Mouse (Mus musculus) neural tube, embryonic 14.5 days (tissue): ENCODE results near the gene Pfdn2. TPM values are rescaled to one million over a fixed set of nuclear protein-coding genes. Genes with fewer than 3 reads are reported as not detected.

Experiments used
- ATAC-seq: fragments of 200-750 bp; cut with Nextera tagmentation; 2 replicates; pipeline ENCODE4 v1.8.0; 2017; ENCODE audit warnings: low read depth, mild to moderate bottlenecking, moderate TSS enrichment, moderate library complexity
- H3K27ac ChIP-seq: fragments of 300-500 bp; sonication (generic); 2 replicates; pipeline ENCODE4 v1.5.1; 2014; ENCODE audit warnings: low read depth, mild to moderate bottlenecking, control low read depth, low read length, moderate library complexity, mixed read lengths
- H3K27me3 ChIP-seq: fragments of 300-500 bp; sonication (generic); 2 replicates; pipeline ENCODE4 v1.6.1; 2014; ENCODE audit warnings: low read length; ENCODE audit not compliant: control insufficient read depth, insufficient read depth
- H3K36me3 ChIP-seq: fragments of 300-500 bp; sonication (generic); 2 replicates; pipeline ENCODE4 v1.6.1; 2014; ENCODE audit warnings: low read length, mixed read lengths; ENCODE audit not compliant: control insufficient read depth, insufficient read depth
- H3K4me1 ChIP-seq: fragments of 300-500 bp; sonication (generic); 2 replicates; pipeline ENCODE4 v1.6.1; 2014; ENCODE audit warnings: low read length; ENCODE audit not compliant: control insufficient read depth, insufficient read depth
- H3K4me2 ChIP-seq: fragments of 300-500 bp; sonication (generic); 2 replicates; pipeline ENCODE4 v1.6.1; 2014; ENCODE audit warnings: mild to moderate bottlenecking, low read depth, low read length, control low read depth
- H3K4me3 ChIP-seq: fragments of 300-500 bp; sonication (generic); 2 replicates; pipeline ENCODE4 v1.5.1; 2014; ENCODE audit warnings: low read depth, low read length, control low read depth, mixed read lengths
- H3K9ac ChIP-seq: fragments of 300-500 bp; sonication (generic); replicated peaks from 2 replicates; pipeline ENCODE4 v1.6.1; 2014; ENCODE audit warnings: low read depth, mild to moderate bottlenecking, control low read depth, low read length, mixed read lengths
- H3K9me3 ChIP-seq: fragments of 300-500 bp; sonication (generic); 2 replicates; pipeline ENCODE4 v1.6.1; 2016; ENCODE audit warnings: low read length; ENCODE audit not compliant: control insufficient read depth
- WGBS: fragments of 180-500 bp; shearing (Covaris S2); extraction: QIAGEN DNeasy Blood & Tissue Kit; methylation state at CpG from one replicate; pipeline ENCODE4 v1.1.7; 2014; 5-methylcytosine and 5-hydroxymethylcytosine counted together
- polyA plus RNA-seq: library from polyadenylated mRNA; unstranded; fragments of >200 nt; fragmentation: Nextera tagmentation; extraction: Ambion mirVana; gene quantifications from 2 replicates; pipeline ENCODE4 v1.2.1, GENCODE M21; 2014

Pfdn2 gene
- polyA plus RNA-seq, 1 experiment from 2014 or later, result 67.6 TPM

DNA sequence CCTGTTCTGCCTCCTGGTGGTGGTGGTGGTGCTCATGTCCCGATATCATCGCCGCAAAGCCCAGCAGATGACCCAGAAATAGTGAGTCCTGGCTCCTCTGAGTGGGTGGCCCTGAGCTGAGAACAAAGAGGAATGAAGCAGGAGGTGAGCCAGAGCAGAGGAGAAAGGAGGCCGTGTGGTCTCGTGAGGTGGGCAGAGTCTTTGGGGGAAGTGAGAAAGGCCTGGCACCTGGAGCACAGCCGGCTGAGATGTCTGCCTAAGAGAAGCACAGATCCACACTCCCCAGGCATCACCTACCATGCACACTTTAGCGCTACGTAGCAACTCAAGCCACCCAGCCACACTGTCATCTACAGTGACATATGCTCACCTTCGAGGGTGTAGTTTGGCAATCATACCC lies 39.7 kb downstream of the Pfdn2 start:
- Histone ChIP-seq H3K9me3 (no peaks in the 10 kb centered on the region), H3K4me1 (0 out of 2 replicates have a peak, but pooled peaks cover 2% of the 10 kb centered on the region), H3K4me3 (no peak overlapping the region), H3K36me3 (no peaks in the 10 kb centered on the region), H3K27ac (no peak overlapping the region), H3K27me3 (no peaks in the 10 kb centered on the region), H3K4me2 (no peak overlapping the region), H3K9ac (no peak overlapping the region)
- no peak for ATAC-seq
- 70% methylated on average over 9 of the region's 9 CpGs for WGBS

DNA sequence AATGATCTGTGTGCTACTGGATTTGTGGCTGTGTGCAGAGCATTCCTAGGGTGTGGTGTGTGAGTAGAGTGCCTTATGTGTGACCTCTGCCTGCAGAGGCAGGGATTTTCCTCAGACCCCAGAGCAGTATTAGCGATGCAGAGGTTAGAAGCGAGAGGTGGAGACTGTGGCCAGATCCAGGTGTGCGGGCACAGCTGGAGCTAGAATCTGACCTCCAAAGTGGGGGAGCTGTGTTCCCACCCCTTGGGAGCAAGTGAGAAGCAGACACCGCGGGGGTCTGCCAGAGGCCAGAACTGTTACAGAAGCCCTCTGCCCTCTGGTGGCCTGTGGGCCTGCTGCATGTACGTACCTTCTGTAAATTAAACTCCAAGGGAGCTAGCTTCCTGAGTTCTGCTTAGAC lies 41.6 kb downstream of the Pfdn2 start:
- Histone ChIP-seq H3K36me3 (no peaks in the 10 kb centered on the region), H3K27ac (no peak overlapping the region), H3K4me2 (no peak overlapping the region), H3K4me3 (no peak overlapping the region), H3K9me3 (no peaks in the 10 kb centered on the region), H3K9ac (no peak overlapping the region), H3K27me3 (no peaks in the 10 kb centered on the region), H3K4me1 (no peaks in the 10 kb centered on the region)
- no peak for ATAC-seq
- WGBS, result 19% methylated on average over 6 of the region's 6 CpGs

DNA sequence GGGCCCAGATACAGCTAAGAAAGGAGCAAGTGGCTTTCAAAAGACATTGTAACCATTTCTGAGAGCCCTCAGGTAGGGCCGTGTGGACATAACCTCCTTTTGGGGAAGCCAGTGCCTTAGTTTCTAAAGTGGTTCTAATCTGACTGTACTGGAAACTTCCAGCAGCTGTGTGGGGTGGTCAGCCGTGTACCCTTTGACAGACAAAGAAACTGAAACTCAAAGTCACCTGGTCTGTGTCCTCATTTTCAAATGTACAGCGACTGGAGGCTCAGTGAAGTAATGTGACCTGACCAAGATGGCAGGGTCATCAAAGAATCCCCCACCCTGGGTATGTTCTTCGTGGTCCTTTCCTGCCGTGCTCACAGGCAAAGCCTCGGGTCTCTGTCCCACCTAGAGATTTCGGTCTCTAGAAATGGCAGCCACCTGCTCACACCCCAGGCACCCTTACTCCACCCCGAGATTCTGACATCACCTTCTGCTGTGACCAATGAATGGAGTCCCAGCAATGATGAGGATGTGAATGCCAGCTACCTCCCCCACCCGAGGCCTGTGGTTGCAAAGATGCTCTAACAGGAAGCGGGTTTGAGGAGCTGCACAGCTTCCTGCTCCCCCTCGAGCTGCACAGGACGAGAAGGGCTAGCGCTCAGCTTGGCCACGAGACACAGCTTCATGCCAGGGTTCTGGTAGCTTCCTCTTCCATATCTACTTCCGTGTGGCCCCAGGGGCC lies 43.1 kb downstream of the Pfdn2 start, which contains the start of gene Arhgap30:
TSS of gene Arhgap30 (plus strand) at position 579 of the 727 bp plus-strand sequence.
- H3K4me3 ChIP-seq, result no peak within 1 kb of the TSS
- no peak for ATAC-seq
- 86% methylated on average over 15 of the region's 15 CpGs for WGBS
- no peaks in the 10 kb centered on the region for H3K36me3 ChIP-seq
- no peaks in the 10 kb centered on the region for H3K4me1 ChIP-seq
- no peak within 1 kb of the TSS for H3K9ac ChIP-seq
- H3K9me3 ChIP-seq, result no peaks in the 10 kb centered on the region
- H3K27me3 ChIP-seq, result no peaks in the 10 kb centered on the region
- no peak within 1 kb of the TSS for H3K4me2 ChIP-seq
- no peak within 1 kb of the TSS for H3K27ac ChIP-seq

DNA sequence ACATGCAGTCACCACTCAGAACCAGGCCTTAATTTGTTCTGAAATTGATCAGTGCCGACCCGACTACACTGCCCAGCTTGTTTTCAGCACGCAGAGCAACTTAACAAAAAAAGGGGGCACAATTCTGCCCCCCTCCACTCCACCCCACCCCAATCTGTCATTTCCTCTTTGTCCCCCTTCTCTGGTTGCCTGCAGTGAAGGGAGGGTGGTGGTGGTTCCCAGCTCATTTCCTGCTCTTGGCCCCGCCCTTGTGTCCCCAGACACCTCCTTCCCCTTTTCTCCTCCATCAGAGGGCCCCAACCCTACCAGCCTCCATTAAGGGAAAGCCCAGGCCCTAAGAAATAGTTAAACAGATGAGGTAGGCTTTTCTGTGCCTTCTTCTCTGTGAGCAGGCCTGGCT lies 44.6 kb downstream of the Pfdn2 start:
- H3K4me2 ChIP-seq, result no peak overlapping the region
- 90% methylated on average over 4 of the region's 4 CpGs for WGBS
- ATAC-seq, result no peak
- H3K9me3 ChIP-seq, result no peaks in the 10 kb centered on the region
- H3K36me3 ChIP-seq, result no peaks in the 10 kb centered on the region
- no peak overlapping the region for H3K9ac ChIP-seq
- no peak overlapping the region for H3K4me3 ChIP-seq
- no peak overlapping the region for H3K27ac ChIP-seq
- H3K4me1 ChIP-seq, result no peaks in the 10 kb centered on the region
- H3K27me3 ChIP-seq, result no peaks in the 10 kb centered on the region

DNA sequence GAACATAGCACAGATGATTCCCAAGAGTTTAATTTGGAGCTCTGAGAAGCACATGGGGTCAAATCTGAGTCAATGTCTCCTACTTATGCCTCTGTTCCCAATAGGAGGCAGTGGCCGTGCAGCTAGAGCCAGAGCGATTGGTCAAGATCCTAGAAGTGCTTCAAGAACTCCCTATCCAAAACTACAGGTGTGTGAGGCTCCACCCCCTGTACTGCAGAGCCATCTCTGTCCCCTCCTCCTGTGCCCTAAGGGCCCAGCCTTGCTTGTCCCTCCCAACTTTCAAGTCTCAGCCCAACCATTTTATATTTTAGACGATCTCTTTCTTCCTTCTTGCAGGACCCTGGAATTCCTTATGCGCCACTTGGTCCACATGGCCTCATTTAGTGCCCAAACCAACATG lies 56.4 kb downstream of the Pfdn2 start:
- no peaks in the 10 kb centered on the region for H3K27me3 ChIP-seq
- no peak overlapping the region for H3K27ac ChIP-seq
- H3K9me3 ChIP-seq, result no peaks in the 10 kb centered on the region
- H3K4me1 ChIP-seq, result no peaks in the 10 kb centered on the region
- H3K4me3 ChIP-seq, result no peak overlapping the region
- no peaks in the 10 kb centered on the region for H3K36me3 ChIP-seq
- H3K4me2 ChIP-seq, result no peak overlapping the region
- H3K9ac ChIP-seq, result no peak overlapping the region
- 92% methylated on average over 4 of the region's 4 CpGs for WGBS
- ATAC-seq, result no peak

DNA sequence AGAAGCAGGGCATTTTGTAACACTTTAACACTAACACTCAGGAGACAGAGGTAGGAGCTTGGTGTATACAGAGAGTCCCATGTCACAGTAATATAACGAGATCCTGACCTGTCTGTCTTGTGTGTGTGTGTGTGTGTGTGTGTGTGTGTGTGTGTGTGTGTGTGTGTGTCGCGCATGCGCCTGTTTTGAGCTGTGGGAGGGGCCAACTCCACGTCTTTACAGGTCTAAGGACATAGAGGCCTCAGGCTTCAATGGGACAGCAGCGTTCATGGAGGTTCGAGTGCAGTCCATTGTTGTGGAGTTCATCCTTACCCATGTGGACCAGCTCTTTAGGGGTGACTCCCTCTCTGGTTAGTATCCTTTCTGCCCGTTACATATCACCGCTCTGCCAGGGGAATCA lies 57.5 kb downstream of the Pfdn2 start:
- H3K9ac ChIP-seq, result no peak overlapping the region
- no peaks in the 10 kb centered on the region for H3K36me3 ChIP-seq
- WGBS, result 89% methylated on average over 9 of the region's 9 CpGs
- ATAC-seq, result no peak
- H3K4me1 ChIP-seq, result no peaks in the 10 kb centered on the region
- H3K4me2 ChIP-seq, result no peak overlapping the region
- H3K9me3 ChIP-seq, result no peaks in the 10 kb centered on the region
- no peaks in the 10 kb centered on the region for H3K27me3 ChIP-seq
- H3K27ac ChIP-seq, result no peak overlapping the region
- H3K4me3 ChIP-seq, result no peak overlapping the region

DNA sequence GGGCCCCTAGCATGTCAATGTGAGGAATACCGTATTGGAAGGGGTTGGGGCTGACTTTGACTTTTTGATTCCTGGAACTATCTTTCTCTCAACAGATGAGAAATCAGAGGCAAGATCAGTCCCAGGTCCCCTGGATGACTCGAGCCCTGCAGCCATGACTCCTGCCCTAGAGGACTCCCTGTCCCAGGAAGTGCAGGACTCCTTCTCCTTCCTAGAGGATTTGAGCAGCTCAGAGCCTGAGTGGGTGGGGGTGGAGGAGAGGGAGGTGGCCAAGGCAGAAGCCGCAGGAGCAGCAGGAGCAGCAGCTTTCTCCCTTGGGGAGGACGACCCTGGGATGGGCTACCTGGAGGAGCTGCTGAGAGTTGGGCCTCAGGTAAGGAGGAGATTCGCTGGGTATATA lies 61.8 kb downstream of the Pfdn2 start:
- WGBS, result 75% methylated on average over 5 of the region's 5 CpGs
- no peak for ATAC-seq
- no peaks in the 10 kb centered on the region for H3K4me1 ChIP-seq

More for the DNA sequence above, 61.8 kb downstream of the Pfdn2 start:
- Histone ChIP-seq H3K27ac (no peak overlapping the region), H3K27me3 (no peaks in the 10 kb centered on the region), H3K36me3 (no peaks in the 10 kb centered on the region), H3K9me3 (no peaks in the 10 kb centered on the region), H3K4me3 (no peak overlapping the region), H3K4me2 (no peak overlapping the region), H3K9ac (no peak overlapping the region)

Other genes starting within 250 kb of the Pfdn2 start
- gene Cfap126, start 231.8 kb upstream of the Pfdn2 start, polyA plus RNA-seq, result 2.4 and 5.0 TPM in 2 replicates
- gene Sdhc, start 195.1 kb upstream of the Pfdn2 start, polyA plus RNA-seq, result 297 and 334 TPM in 2 replicates
- 11.8 TPM in 1 of 2 replicates, not detected in the other for gene Mpz, start 195.0 kb upstream of the Pfdn2 start, polyA plus RNA-seq
- gene Pcp4l1, start 149.4 kb upstream of the Pfdn2 start, polyA plus RNA-seq, result 31.8 and 41.6 TPM in 2 replicates
- 0.20 and 0.32 TPM in 2 replicates for gene Nr1i3, start 131.7 kb upstream of the Pfdn2 start, polyA plus RNA-seq
- 41.5 and 45.5 TPM in 2 replicates for gene Tomm40l, start 123.2 kb upstream of the Pfdn2 start, polyA plus RNA-seq
- gene Apoa2, start 120.6 kb upstream of the Pfdn2 start, polyA plus RNA-seq, result 7.9 and 8.2 TPM in 2 replicates
- 10.2 and 33.2 TPM in 2 replicates for gene Fcer1g, start 111.3 kb upstream of the Pfdn2 start, polyA plus RNA-seq
- 1.3 and 2.6 TPM in 2 replicates for gene Adamts4, start 95.2 kb upstream of the Pfdn2 start, polyA plus RNA-seq
- gene Ndufs2, start 94.3 kb upstream of the Pfdn2 start, polyA plus RNA-seq, result 234 and 253 TPM in 2 replicates
- gene B4galt3, start 75.3 kb upstream of the Pfdn2 start, polyA plus RNA-seq, result 96.5 and 98.1 TPM in 2 replicates
- gene Ppox, start 64.5 kb upstream of the Pfdn2 start, polyA plus RNA-seq, result 49.2 and 51.2 TPM in 2 replicates
- 76.8 and 87.9 TPM in 2 replicates for gene Usp21, start 57.7 kb upstream of the Pfdn2 start, polyA plus RNA-seq
- 116 and 124 TPM in 2 replicates for gene Ufc1, start 50.6 kb upstream of the Pfdn2 start, polyA plus RNA-seq
- gene Dedd, start 16.5 kb upstream of the Pfdn2 start, polyA plus RNA-seq, result 48.0 and 49.7 TPM in 2 replicates
- 40.2 and 43.5 TPM in 2 replicates for gene Nit1, start within 50 bp of the Pfdn2 start, polyA plus RNA-seq
- 3.2 and 5.3 TPM in 2 replicates for gene Klhdc9, start 15.1 kb downstream of the Pfdn2 start, polyA plus RNA-seq
- gene Nectin4, start 24.4 kb downstream of the Pfdn2 start, polyA plus RNA-seq, result 2.2 and 2.8 TPM in 2 replicates
- 0.25 and 0.61 TPM in 2 replicates for gene Arhgap30, start 43.3 kb downstream of the Pfdn2 start, polyA plus RNA-seq
- gene Usf1, start 65.6 kb downstream of the Pfdn2 start, polyA plus RNA-seq, result 164 and 191 TPM in 2 replicates
- 2.9 and 3.8 TPM in 2 replicates for gene Tstd1, start 73.2 kb downstream of the Pfdn2 start, polyA plus RNA-seq
- 8.0 and 13.5 TPM in 2 replicates for gene F11r, start 91.9 kb downstream of the Pfdn2 start, polyA plus RNA-seq
- gene Alyref2, start 157.8 kb downstream of the Pfdn2 start, polyA plus RNA-seq, result 30.1 and 32.7 TPM in 2 replicates
- gene Itln1, start 189.6 kb downstream of the Pfdn2 start, polyA plus RNA-seq, result not detected in 2 replicates
- gene Cd244a, start 213.5 kb downstream of the Pfdn2 start, polyA plus RNA-seq, result not detected in 2 replicates